Mouse (Mus musculus) cerebellum, adult 2 months (tissue): ENCODE measurements around the gene Gpx2.

Experiments used
- CTCF ChIP-seq: fragments of 200-500 bp; IDR thresholded peaks from 2 replicates; pipeline ENCODE4 v1.5.1; 2011; ENCODE audit warnings: low read depth, mild to moderate bottlenecking, control low read depth, low read length, moderate library complexity, borderline replicate concordance; ENCODE audit not compliant: insufficient read depth
- POLR2A ChIP-seq: fragments of 200-500 bp; IDR thresholded peaks from 2 replicates; pipeline ENCODE4 v1.6.1; 2011; ENCODE audit warnings: low read length, control low read depth, borderline replicate concordance; ENCODE audit not compliant: insufficient read depth

DNA sequence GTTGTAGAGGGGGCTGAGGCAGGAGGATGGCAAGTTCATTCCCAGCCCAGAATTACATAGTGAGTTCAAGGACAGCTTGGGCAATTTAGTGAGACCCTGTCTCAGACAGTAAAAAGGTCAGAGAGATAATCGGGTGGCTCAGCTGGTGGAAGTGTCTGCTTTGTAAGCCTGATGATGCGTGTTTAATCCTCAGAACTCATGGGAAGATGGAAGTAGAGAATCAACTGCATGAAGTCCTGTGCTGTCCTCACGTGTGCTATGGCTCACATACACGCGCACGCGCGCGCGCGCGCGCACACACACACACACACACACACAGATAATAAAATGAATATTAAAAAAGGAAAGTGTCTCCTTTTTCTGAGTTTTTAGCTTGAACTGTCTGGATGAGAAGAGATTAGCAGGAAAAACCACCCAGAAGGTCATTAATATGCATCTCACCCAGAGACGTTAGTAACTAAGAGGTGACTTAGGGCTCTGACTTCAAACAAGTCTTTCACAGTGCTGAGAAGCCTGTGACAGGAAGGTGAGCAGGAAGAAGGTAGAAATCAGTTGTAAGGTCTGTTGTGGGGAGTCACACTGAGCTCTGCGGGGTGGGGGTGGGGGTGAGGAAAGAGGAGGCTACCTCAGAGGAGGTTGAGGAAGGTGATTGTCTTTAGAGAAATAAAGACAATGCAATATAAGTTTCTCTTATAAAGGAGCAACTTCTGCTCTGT, 49.1 kb upstream of the Gpx2 start:
- TF ChIP-seq CTCF (no peak), POLR2A (no peak)
